Mouse (Mus musculus): ENCODE data around the gene Tepp.

Gene Tepp

GRCm38 (mm10) chr8:95362272-95362671 is 51.9 kb downstream of the Tepp start:
- DNase-seq (ENCODE audit: low spot score in 2 of 2) = no peak

GRCm38 (mm10) chr8:95363849-95364248 is 53.5 kb downstream of the Tepp start:
- DNase-seq (ENCODE audit: low spot score in 2 of 2) = no peak

DNA sequence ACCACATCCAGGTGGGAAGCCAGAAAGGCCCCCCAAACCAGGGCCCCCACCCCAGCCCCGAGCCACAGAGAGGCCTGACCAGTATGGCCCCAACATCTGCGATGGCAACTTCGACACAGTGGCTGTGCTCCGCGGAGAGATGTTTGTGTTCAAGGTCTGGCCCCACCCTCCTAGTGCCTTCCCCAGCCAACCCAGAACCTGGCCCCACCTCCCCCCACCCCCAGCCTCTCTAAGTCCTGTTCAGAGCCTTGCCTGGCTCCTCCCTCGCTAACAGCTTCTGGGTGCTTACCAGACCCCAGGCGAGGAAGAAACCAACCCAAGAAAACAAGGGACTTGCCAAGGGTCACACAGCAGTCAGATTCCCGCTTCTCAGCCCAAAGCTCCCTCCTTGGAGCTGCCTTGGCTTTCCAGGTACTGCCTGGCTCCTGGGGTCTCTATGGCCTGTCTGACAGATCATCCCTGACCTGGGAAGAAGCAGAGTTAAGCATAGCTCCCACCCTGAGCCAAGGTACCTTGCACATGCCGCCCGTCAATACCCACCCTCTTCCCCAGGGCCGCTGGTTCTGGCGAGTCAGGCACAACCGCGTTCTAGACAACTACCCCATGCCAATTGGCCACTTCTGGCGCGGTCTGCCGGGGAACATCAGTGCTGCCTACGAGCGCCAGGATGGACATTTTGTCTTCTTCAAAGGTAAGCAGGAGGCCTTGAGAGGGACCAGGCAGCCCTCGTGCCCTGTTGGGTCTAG is 59.4 kb downstream of the Tepp start:
- DNase-seq (ENCODE audit: low spot score in 2 of 2) = no peak

DNA sequence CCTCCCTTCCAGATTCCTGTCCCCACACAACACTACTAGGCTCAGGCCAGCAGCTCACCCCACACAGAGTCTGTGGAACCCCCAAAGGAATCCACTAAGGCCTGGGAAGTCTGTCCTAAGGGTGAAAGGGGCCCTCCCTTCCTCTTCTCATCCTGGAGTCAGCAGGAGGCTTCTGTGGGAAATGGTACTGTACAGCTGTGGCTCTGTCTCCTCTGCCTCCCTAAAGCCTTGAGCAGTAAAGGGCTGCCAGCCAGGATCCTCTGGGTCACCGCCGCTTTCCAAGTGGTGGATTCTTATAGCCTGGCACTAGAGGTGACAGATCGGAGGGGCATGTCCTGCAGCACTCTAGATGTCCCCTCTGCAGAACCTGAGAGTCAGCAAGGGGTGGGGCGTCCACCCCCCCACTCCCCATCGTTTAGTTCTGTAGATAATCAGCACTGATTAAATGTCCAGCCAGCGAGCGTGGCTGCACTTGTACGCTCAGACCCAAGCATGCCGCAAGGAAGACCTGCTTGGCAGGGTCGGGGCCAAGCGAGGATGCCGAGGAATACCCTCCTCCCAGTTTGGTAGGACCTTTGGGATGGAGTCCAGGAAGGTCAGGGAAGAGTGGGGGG is 63.1 kb downstream of the Tepp start:
- no peak for DNase-seq (ENCODE audit: low spot score in 2 of 2)

GRCm38 (mm10) chr8:95374429-95374828 is 64.1 kb downstream of the Tepp start:
- DNase-seq (ENCODE audit: low spot score in 2 of 2) = no peak

DNA sequence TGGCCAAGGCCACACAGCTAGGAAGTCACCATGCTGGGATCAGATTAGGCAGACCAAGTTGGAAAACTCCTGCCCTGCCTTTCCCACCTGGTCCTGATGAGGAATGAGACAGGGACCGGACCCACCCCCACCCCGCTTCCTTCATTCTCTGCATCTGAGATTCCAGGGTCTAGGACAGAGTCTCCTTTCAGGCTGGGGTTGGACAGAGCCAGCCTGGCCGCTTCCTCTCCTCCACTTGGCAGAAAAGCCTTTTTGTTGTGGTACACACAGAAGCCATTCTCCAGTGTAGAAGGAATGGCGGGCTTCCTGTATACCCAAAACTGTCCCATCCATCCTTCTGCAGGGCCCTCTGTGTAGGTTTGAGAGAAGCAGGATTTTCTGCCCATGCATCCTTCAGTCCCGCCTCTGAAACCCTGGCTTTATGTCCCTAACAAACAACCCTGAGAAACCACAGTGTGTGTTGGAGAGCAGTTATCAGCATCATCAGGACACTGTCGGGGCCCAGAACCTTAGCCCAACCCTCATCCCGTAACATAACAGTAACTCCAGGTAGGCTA is 65.1 kb downstream of the Tepp start:
- no peak for DNase-seq (ENCODE audit: low spot score in 2 of 2)
